Mouse (Mus musculus) limb, embryonic 11.5 days (tissue): ENCODE measurements around the gene Camk1g. TPM values are rescaled to one million over a fixed set of nuclear protein-coding genes. Genes with fewer than 3 reads are reported as not detected.
A peak's percentile ranks its signal among the peaks of the same experiment; 100 is the strongest.

Experiments used
- ATAC-seq: fragments of 200-750 bp; cut with Nextera tagmentation; 2 replicates; pipeline ENCODE4 v1.8.0; 2017; ENCODE audit warnings: low read depth; ENCODE audit not compliant: insufficient number of reproducible peaks, low FRiP score, low TSS enrichment
- DNase-seq: peaks from one replicate; pipeline ENCODE4 v3.0.0-alpha.2; 2015; ENCODE audit warnings: low spot score
- H3K27ac ChIP-seq: fragments of 300-500 bp; sonication (generic); replicated peaks from 2 replicates; pipeline ENCODE4 v1.5.1; 2014; ENCODE audit warnings: low read depth, mild to moderate bottlenecking, low read length
- H3K27me3 ChIP-seq: fragments of 300-500 bp; sonication (generic); 2 replicates; pipeline ENCODE4 v1.6.1; 2014; ENCODE audit warnings: mild to moderate bottlenecking, low read length, mixed read lengths; ENCODE audit not compliant: control insufficient read depth, insufficient read depth
- H3K36me3 ChIP-seq: fragments of 300-500 bp; sonication (generic); 2 replicates; pipeline ENCODE4 v1.6.1; 2014; ENCODE audit warnings: mild to moderate bottlenecking, low read length, moderate library complexity, mixed read lengths; ENCODE audit not compliant: control insufficient read depth, insufficient read depth
- H3K4me1 ChIP-seq: fragments of 300-500 bp; sonication (generic); 2 replicates; pipeline ENCODE4 v1.6.1; 2014; ENCODE audit warnings: low read length, mixed read lengths; ENCODE audit not compliant: control insufficient read depth, insufficient read depth
- H3K4me2 ChIP-seq: fragments of 300-500 bp; sonication (generic); 2 replicates; pipeline ENCODE4 v1.6.1; 2014; ENCODE audit warnings: low read depth, mild to moderate bottlenecking, moderate library complexity; ENCODE audit not compliant: severe bottlenecking
- H3K4me3 ChIP-seq: fragments of 300-500 bp; sonication (generic); 2 replicates; pipeline ENCODE4 v1.5.1; 2014; ENCODE audit warnings: low read depth, low read length
- H3K9ac ChIP-seq: fragments of 300-500 bp; sonication (generic); 2 replicates; pipeline ENCODE4 v1.6.1; 2014; ENCODE audit warnings: mild to moderate bottlenecking, low read length
- H3K9me3 ChIP-seq: fragments of 300-500 bp; sonication (generic); 2 replicates; pipeline ENCODE4 v1.6.1; 2016; ENCODE audit warnings: low read length; ENCODE audit not compliant: control insufficient read depth
- WGBS: fragments of 180-500 bp; shearing (Covaris S2); extraction: QIAGEN DNeasy Blood & Tissue Kit; methylation state at CpG from one replicate; pipeline ENCODE4 v1.1.7; 2014; 5-methylcytosine and 5-hydroxymethylcytosine counted together
- polyA plus RNA-seq: library from polyadenylated mRNA; unstranded; fragments of >200 nt; fragmentation: Nextera tagmentation; extraction: Ambion mirVana; gene quantifications from 2 replicates; pipeline ENCODE4 v1.2.1, GENCODE M21; 2014

Gene Camk1g
- polyA plus RNA-seq, 1 experiment from 2014 or later = 17.1 TPM

DNA sequence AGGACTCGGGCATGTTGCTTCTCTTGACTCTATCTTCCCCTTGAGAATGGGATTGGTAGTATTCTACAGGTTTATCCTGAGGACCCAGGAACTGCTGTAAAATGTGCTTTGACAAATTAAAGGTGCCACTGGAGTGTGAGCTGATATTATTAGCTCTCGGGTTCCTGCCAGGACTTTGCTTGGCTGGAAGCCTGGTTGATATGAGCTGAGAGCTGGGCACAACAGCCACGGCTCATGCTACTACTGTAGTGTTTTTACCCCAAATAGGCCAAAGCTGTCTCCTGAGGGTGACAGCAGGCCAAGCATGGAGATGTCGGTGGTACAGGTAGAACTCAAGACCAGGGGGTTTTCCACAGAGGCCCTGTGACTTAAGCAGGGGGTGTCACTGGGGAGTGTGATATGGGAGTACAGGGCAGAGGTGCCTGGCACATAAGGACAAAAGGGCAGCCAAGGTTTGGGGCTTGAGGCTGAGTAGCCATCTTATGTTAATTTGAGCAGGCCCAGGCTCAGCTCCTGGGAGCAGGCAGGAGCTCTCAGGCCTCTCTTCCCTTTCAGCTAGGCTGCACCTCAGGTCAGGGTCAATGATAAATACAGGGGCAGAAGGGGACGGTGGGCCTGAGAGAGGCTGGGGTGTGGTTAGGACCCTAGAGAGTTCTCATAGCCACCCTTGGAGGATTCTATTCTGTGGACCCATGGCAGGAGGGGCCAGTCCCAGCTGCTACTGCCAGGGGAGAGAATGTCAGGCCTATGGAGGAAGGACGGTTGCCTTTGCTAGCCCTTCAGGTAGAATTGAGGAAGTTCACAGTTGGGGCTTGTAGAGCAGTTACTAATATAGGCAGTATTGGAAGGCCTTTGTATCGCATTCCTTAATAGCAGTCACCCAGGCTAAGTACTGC, 33.7 kb downstream of the Camk1g start:
- Histone ChIP-seq H3K4me1 (no peaks in the 10 kb centered on the region), H3K27ac (no peak overlapping the region)
- 83% methylated on average over 7 of the region's 7 CpGs for WGBS

DNA sequence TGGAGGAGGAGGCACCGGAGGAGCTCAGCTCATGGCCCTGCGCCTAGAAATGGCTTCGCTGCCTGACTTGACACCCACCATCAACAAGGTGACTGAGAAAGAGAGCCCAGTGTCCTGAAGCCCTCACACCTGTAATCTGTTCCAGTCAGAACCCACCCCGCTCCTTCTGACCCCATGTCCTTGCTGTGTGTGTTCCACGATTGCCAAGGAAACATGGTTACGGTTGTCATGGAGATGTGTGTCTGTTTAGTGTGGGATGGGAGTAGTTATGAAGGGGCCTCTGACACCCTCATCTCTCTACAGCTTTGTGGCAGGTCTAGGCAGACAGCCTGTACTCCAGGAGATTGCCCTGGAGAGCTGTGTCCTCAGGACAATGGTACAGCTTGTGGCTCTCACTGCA, 35.6 kb downstream of the Camk1g start:
- H3K4me2 ChIP-seq = no peak overlapping the region
- H3K9ac ChIP-seq = no peak overlapping the region
- 82% methylated on average over 6 of the region's 6 CpGs for WGBS
- no peaks in the 10 kb centered on the region for H3K36me3 ChIP-seq
- DNase-seq (no peak), ATAC-seq (no peak)
- no peak overlapping the region for H3K4me3 ChIP-seq
- no peaks in the 10 kb centered on the region for H3K27me3 ChIP-seq
- H3K9me3 ChIP-seq = no peaks in the 10 kb centered on the region
- no peak overlapping the region for H3K27ac ChIP-seq
- no peaks in the 10 kb centered on the region for H3K4me1 ChIP-seq

More for the DNA sequence above, 33.7 kb downstream of the Camk1g start:
- DNase-seq = no peak
- H3K9me3 ChIP-seq = no peaks in the 10 kb centered on the region
- no peak for ATAC-seq
- no peak overlapping the region for H3K4me3 ChIP-seq
- no peaks in the 10 kb centered on the region for H3K36me3 ChIP-seq
- H3K9ac ChIP-seq = no peak overlapping the region
- no peaks in the 10 kb centered on the region for H3K27me3 ChIP-seq
- no peak overlapping the region for H3K4me2 ChIP-seq

DNA sequence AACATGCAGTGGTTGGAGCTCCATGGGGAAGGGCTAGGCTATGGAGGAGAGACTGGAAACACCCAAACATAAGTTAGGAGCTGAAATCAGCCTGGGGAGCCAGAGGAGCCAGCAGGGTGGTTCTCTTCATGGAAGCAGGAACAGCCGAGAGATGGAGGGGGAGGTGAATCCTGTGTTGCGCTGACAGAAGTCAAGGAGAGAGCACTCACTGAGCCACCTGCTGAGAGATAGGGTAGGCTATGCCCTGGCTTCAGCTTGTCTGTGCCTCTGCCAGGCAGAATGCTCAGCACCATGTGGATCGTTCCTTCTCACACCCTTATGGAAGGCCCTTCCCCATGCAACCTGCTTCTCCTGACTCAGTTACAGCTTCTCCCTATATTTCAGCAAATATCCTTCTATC, 36.3 kb downstream of the Camk1g start:
- 83% methylated on average over 3 of the region's 3 CpGs for WGBS

DNA sequence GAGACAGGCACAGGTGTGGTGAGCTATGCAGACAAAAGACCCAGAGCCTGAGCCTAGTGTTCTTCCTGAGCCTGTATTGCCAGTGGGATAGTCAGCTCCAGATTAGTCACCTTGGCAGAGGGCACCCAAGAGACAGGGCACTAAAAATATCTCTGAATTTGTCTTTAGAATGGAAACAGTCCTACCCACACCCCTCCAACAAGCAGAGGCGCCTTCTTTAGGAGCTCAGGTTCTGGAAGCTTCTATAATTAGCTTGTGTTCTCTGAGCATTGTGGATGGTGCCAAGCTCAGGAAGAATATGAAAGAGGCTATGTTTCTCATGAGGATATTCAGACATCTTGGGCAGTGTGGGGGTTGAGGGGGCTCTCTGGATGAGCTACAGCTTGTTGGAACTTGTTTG, 37.4 kb downstream of the Camk1g start:
- no peak overlapping the region for H3K4me3 ChIP-seq
- H3K36me3 ChIP-seq = no peaks in the 10 kb centered on the region
- H3K27ac ChIP-seq = no peak overlapping the region
- no peaks in the 10 kb centered on the region for H3K9me3 ChIP-seq
- H3K4me2 ChIP-seq = no peak overlapping the region
- H3K4me1 ChIP-seq = no peaks in the 10 kb centered on the region
- H3K9ac ChIP-seq = no peak overlapping the region
- ATAC-seq (no peak), DNase-seq (no peak)
- whole genome bisulfite sequencing = 86% methylated on average over 1 of the region's 1 CpGs
- H3K27me3 ChIP-seq = no peaks in the 10 kb centered on the region

More for the DNA sequence above, 36.3 kb downstream of the Camk1g start:
- no peak overlapping the region for H3K27ac ChIP-seq
- H3K9me3 ChIP-seq = no peaks in the 10 kb centered on the region
- DNase-seq (no peak), ATAC-seq (no peak)
- no peak overlapping the region for H3K9ac ChIP-seq
- H3K4me1 ChIP-seq = no peaks in the 10 kb centered on the region
- H3K4me2 ChIP-seq = no peak overlapping the region
- no peaks in the 10 kb centered on the region for H3K36me3 ChIP-seq
- no peaks in the 10 kb centered on the region for H3K27me3 ChIP-seq
- no peak overlapping the region for H3K4me3 ChIP-seq

- H3K36me3 ChIP-seq = no peaks in the 10 kb centered on the region
- no peak overlapping the region for H3K27ac ChIP-seq
- no peaks in the 10 kb centered on the region for H3K27me3 ChIP-seq
- no peak for ATAC-seq
- H3K4me1 ChIP-seq = no peaks in the 10 kb centered on the region
- no peak overlapping the region for H3K4me2 ChIP-seq
- H3K4me3 ChIP-seq = no peak overlapping the region
- no peaks in the 10 kb centered on the region for H3K9me3 ChIP-seq
- WGBS = 85% methylated on average over 13 of the region's 13 CpGs
- DNase-seq = no peak
- H3K9ac ChIP-seq = no peak overlapping the region
Measured at GRCm38 (mm10) chr1:193332018-193332417, 38.1 kb downstream of the Camk1g start.

- no peaks in the 10 kb centered on the region for H3K27me3 ChIP-seq
- no peaks in the 10 kb centered on the region for H3K4me1 ChIP-seq
- H3K9me3 ChIP-seq = no peaks in the 10 kb centered on the region
- H3K9ac ChIP-seq = no peak overlapping the region
- DNase-seq (no peak), ATAC-seq (no peak)
- H3K36me3 ChIP-seq = no peaks in the 10 kb centered on the region
- no peak overlapping the region for H3K4me3 ChIP-seq
- no peak overlapping the region for H3K4me2 ChIP-seq
- 88% methylated on average over 7 of the region's 7 CpGs for WGBS
- H3K27ac ChIP-seq = no peak overlapping the region
Measured at GRCm38 (mm10) chr1:193330626-193331025, 39.5 kb downstream of the Camk1g start.

- peak; percentile 71 for ATAC-seq
- 41% methylated on average over 10 of the region's 10 CpGs for WGBS
- Histone ChIP-seq H3K4me3 (no peak overlapping the region), H3K27me3 (no peaks in the 10 kb centered on the region), H3K36me3 (no peaks in the 10 kb centered on the region), H3K9me3 (no peaks in the 10 kb centered on the region), H3K9ac (no peak overlapping the region), H3K4me1 (no peaks in the 10 kb centered on the region), H3K27ac (no peak overlapping the region), H3K4me2 (no peak overlapping the region)
- DNase-seq = peak; percentile 63
Measured at GRCm38 (mm10) chr1:193330172-193330571, 39.9 kb downstream of the Camk1g start.

DNA sequence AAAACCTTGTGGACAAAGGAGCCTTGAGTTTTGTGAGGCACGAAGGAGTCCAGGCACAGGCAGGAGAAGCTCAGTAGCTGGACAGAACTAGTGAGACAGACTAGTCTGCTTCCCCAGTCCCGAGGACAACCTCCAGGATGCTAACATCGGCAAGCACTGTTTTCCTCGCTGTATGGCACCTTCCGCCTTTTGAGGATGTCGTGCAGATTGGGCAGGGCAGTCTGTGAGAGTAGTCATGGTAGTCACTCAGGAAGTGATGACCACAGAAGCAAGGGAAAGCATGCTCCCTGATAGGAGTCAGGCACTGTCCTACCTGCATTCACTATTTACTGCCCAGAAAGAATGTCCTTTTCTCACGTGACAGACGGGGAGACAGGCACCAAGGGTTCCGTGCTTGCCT, 40.5 kb downstream of the Camk1g start:
- ATAC-seq (no peak), DNase-seq (no peak)
- H3K27me3 ChIP-seq = no peaks in the 10 kb centered on the region
- H3K9ac ChIP-seq = no peak overlapping the region
- no peak overlapping the region for H3K27ac ChIP-seq
- 87% methylated on average over 9 of the region's 9 CpGs for WGBS
- H3K9me3 ChIP-seq = no peaks in the 10 kb centered on the region
- H3K4me2 ChIP-seq = no peak overlapping the region
- H3K36me3 ChIP-seq = no peaks in the 10 kb centered on the region
- H3K4me1 ChIP-seq = no peaks in the 10 kb centered on the region
- no peak overlapping the region for H3K4me3 ChIP-seq
